Mouse (Mus musculus): ENCODE measurements at regions not wholly inside any gene's neighbourhood (a gene's known extent, or its start where the extent isn't known, plus 50 kb on each side); places are given as distances from the start of the nearest gene placed in this dataset.

DNA sequence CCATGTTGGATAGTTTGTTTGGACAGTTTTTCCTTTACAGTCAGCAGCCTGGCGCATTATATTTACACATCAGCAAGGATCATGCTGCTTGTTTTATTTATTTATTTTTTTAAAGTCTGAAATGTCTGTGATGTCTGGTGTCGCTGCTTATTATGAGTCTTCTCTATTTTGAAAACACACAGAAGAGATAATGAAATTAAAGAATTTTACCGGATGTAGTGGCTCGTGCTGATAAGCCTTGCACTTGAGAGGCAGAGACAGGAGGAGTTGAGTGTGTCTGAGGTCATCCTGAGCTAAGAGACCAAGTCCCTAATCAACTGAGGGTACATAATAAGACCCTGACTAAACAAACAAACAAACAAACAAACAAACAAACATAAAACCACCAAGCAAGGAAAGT lies 402.6 kb upstream of the Slc30a5 start:
- DNase-seq (ENCODE audit: low read depth in 1 of 2, low spot score in 2 of 2) = no peak
- WGBS = 89% methylated on average over 4 of the region's 4 CpGs
- H3K4me3 ChIP-seq (ENCODE audit: extremely low read depth, insufficient read depth, insufficient read length) = no peak overlapping the region

DNA sequence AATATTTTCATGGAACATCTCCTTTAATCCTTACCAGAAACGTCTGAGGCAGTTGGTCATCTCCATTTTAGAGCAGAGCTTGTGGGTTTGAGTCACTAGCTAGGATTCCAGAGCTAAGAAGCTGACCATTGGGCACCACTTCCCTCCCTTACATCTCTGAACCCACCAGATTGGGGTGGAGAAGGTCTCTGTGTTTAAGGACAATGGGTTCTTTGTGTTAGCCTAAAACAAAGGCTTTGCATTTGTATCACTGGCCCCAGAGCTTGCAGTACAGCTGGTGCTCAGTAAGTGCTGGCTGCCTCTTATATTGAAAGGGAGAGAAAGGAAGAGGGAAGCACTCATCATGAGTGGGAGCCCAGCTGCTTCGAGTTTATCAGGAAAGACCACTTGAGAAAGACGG lies 401.9 kb upstream of the Slc30a5 start:
- Histone ChIP-seq H3K27ac (ENCODE audit: insufficient read depth, low read length) (no peak overlapping the region), H3K4me1 (ENCODE audit: control insufficient read depth, insufficient read depth, insufficient read length) (no peaks in the 10 kb centered on the region), H3K4me3 (ENCODE audit: extremely low read depth, insufficient read depth, insufficient read length) (no peak overlapping the region), H3K27me3 (ENCODE audit: control insufficient read depth, insufficient read depth, low read length) (no peaks in the 10 kb centered on the region), H3K36me3 (ENCODE audit: control insufficient read depth, insufficient read depth, low read length) (no peaks in the 10 kb centered on the region)
- TF ChIP-seq CTCF (IDR thresholded peaks at IDR 0.05; ENCODE audit: extremely low read depth, insufficient read depth, insufficient read length, insufficient replicate concordance) (no peak), POLR2A (IDR thresholded peaks at IDR 0.05; ENCODE audit: low read depth, low read length) (no peak)
- 56% methylated on average over 3 of the region's 3 CpGs for WGBS
- no peak for DNase-seq (ENCODE audit: low read depth in 1 of 2, low spot score in 2 of 2)

More for the DNA sequence above, 402.6 kb upstream of the Slc30a5 start:
- Histone ChIP-seq H3K36me3 (ENCODE audit: control insufficient read depth, insufficient read depth, low read length) (no peaks in the 10 kb centered on the region), H3K27ac (ENCODE audit: insufficient read depth, low read length) (no peak overlapping the region), H3K27me3 (ENCODE audit: control insufficient read depth, insufficient read depth, low read length) (no peaks in the 10 kb centered on the region), H3K4me1 (ENCODE audit: control insufficient read depth, insufficient read depth, insufficient read length) (no peaks in the 10 kb centered on the region)
- no peak for TF ChIP-seq CTCF (IDR thresholded peaks at IDR 0.05; ENCODE audit: extremely low read depth, insufficient read depth, insufficient read length, insufficient replicate concordance)
- no peak for TF ChIP-seq POLR2A (IDR thresholded peaks at IDR 0.05; ENCODE audit: low read depth, low read length)

DNA sequence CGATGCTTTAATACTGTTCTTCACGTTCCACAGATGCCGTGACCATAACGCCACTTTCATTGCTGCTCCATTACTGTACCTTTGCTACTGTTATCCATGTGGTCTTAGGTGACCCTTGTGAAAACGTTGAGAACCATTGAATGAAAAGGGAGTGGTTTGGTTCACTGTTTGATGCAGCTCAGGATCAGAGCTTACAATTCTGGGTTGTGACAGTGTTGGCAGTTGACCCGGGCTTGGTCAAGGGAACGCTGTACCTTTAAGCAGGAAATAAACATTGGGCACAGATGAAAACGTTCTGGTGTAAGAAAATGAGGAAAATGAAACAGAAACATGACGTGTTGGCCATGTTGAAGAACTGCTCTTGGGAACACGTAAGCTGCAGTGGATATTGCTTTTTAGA lies 401.3 kb upstream of the Slc30a5 start:
- no peaks in the 10 kb centered on the region for H3K27me3 ChIP-seq (ENCODE audit: control insufficient read depth, insufficient read depth, low read length)
- 71% methylated on average over 10 of the region's 10 CpGs for WGBS
- H3K36me3 ChIP-seq (ENCODE audit: control insufficient read depth, insufficient read depth, low read length) = no peaks in the 10 kb centered on the region
- no peak for DNase-seq (ENCODE audit: low read depth in 1 of 2, low spot score in 2 of 2)
- no peak overlapping the region for H3K27ac ChIP-seq (ENCODE audit: insufficient read depth, low read length)
- no peak overlapping the region for H3K4me3 ChIP-seq (ENCODE audit: extremely low read depth, insufficient read depth, insufficient read length)
- H3K4me1 ChIP-seq (ENCODE audit: control insufficient read depth, insufficient read depth, insufficient read length) = no peaks in the 10 kb centered on the region
- no peak for TF ChIP-seq POLR2A (IDR thresholded peaks at IDR 0.05; ENCODE audit: low read depth, low read length)
- no peak for TF ChIP-seq CTCF (IDR thresholded peaks at IDR 0.05; ENCODE audit: extremely low read depth, insufficient read depth, insufficient read length, insufficient replicate concordance)

DNA sequence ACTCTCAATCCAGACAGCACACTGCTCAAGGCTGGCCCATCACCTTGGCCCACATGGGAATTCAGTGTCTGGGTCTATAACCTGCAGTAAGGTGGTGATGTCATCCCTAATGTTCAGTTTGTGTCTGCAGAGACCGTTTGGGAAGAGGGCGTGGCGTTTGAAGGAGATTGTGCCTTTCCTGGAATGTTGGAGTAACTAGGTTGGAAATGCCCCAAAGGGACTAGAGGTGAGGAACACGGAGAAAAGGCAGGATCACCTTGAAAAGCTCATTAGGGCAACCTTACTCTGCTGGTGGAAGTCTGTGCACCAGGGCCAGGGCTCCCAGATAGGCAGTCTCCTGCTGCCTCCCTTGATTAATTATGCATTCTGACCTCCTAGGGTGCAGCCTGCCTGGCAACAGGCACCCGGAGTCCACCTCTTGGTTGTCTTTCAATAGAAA lies 400.6 kb upstream of the Slc30a5 start:
- 66% methylated on average over 5 of the region's 5 CpGs for WGBS
- Histone ChIP-seq H3K4me1 (ENCODE audit: control insufficient read depth, insufficient read depth, insufficient read length) (no peaks in the 10 kb centered on the region), H3K36me3 (ENCODE audit: control insufficient read depth, insufficient read depth, low read length) (no peaks in the 10 kb centered on the region), H3K27ac (ENCODE audit: insufficient read depth, low read length) (no peak overlapping the region), H3K4me3 (ENCODE audit: extremely low read depth, insufficient read depth, insufficient read length) (no peak overlapping the region), H3K27me3 (ENCODE audit: control insufficient read depth, insufficient read depth, low read length) (no peaks in the 10 kb centered on the region)
- DNase-seq (ENCODE audit: low read depth in 1 of 2, low spot score in 2 of 2) = no peak
- TF ChIP-seq CTCF (IDR thresholded peaks at IDR 0.05; ENCODE audit: extremely low read depth, insufficient read depth, insufficient read length, insufficient replicate concordance) (no peak), POLR2A (IDR thresholded peaks at IDR 0.05; ENCODE audit: low read depth, low read length) (no peak)

DNA sequence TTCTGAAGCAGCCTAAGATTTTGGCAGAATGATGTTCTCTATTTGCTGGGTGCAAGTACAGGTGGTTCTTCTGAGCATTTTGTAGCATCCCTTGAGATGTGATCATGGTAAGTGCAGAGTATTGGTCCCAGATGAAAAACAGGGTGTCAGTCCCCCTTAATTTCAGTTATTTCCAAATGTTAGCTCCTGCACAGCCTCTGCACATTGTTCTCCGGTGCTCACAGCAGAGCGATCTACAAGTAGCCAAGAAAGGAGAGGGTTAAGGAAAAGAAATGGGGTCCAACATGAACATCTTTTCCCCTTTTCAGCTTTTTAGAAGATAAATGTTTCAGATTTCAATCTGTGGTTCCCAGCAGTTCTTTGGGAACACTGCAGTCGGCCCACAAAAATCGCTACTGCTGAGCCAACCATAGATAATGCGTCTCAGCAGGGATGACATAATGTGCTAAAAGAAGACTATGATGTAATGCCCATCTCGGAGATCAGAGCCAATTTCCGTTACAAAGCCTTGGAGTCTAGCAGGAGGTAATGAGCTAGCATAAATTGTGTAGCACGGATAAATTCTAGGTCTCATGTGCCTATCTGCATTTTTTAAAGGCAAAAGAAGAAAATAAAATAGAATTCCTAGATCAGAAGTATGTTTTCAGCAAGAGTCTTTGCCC lies 400.1 kb upstream of the Slc30a5 start:
- no peak for DNase-seq (ENCODE audit: low read depth in 1 of 2, low spot score in 2 of 2)
- no peak for TF ChIP-seq POLR2A (IDR thresholded peaks at IDR 0.05; ENCODE audit: low read depth, low read length)
- no peak for TF ChIP-seq CTCF (IDR thresholded peaks at IDR 0.05; ENCODE audit: extremely low read depth, insufficient read depth, insufficient read length, insufficient replicate concordance)
- H3K27ac ChIP-seq (ENCODE audit: insufficient read depth, low read length) = no peak overlapping the region

DNA sequence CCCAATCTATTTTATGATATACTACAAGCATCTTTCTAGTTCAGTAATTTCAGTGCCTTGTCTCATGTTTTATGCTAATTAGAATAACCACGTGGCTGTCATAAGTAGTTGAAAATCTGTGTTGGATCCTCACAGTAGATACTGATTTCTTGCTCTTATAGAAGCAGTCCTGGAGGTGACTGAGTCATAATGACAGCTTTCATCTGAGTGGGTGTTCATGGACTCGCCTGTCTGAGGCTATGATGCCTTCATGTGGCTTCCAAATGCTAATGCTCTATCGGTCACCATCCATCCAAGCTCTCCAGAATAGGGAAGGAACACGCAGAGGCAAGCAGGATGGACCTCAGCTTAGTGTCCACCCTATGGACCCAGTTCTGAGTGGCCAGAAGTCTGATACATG lies 396.6 kb upstream of the Slc30a5 start:
- DNase-seq (ENCODE audit: low read depth in 1 of 2, low spot score in 2 of 2) = no peak
- Histone ChIP-seq H3K4me3 (ENCODE audit: extremely low read depth, insufficient read depth, insufficient read length) (no peak overlapping the region), H3K4me1 (ENCODE audit: control insufficient read depth, insufficient read depth, insufficient read length) (no peaks in the 10 kb centered on the region), H3K27ac (ENCODE audit: insufficient read depth, low read length) (no peak overlapping the region), H3K27me3 (ENCODE audit: control insufficient read depth, insufficient read depth, low read length) (no peaks in the 10 kb centered on the region), H3K36me3 (ENCODE audit: control insufficient read depth, insufficient read depth, low read length) (no peaks in the 10 kb centered on the region)
- no peak for TF ChIP-seq POLR2A (IDR thresholded peaks at IDR 0.05; ENCODE audit: low read depth, low read length)
- TF ChIP-seq CTCF (IDR thresholded peaks at IDR 0.05; ENCODE audit: extremely low read depth, insufficient read depth, insufficient read length, insufficient replicate concordance) = no peak
- 83% methylated on average over 4 of the region's 4 CpGs for WGBS

More for the DNA sequence above, 400.1 kb upstream of the Slc30a5 start:
- Histone ChIP-seq H3K36me3 (ENCODE audit: control insufficient read depth, insufficient read depth, low read length) (no peaks in the 10 kb centered on the region), H3K4me1 (ENCODE audit: control insufficient read depth, insufficient read depth, insufficient read length) (no peaks in the 10 kb centered on the region), H3K27me3 (ENCODE audit: control insufficient read depth, insufficient read depth, low read length) (no peaks in the 10 kb centered on the region), H3K4me3 (ENCODE audit: extremely low read depth, insufficient read depth, insufficient read length) (no peak overlapping the region)
- 78% methylated on average over 8 of the region's 8 CpGs for WGBS

DNA sequence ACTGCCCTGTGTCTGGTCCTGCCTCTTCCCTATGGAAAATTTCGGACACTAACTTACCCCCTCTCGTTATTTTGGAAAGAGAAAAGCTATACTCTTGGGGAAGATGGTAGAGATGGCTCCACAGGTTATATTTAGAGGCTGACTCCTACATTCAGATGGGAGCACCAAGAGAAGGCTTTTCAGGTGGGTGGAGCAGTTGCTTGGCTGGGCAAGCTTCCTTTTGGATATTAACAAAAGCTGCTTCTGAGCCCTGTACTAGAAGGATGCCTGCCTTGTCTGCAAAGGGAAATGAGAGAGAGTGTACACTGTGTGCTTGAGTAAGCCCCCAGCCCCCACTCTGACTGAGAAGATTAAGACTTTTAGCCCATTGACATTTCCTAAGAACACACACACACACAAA lies 392.1 kb upstream of the Slc30a5 start:
- TF ChIP-seq CTCF (IDR thresholded peaks at IDR 0.05; ENCODE audit: extremely low read depth, insufficient read depth, insufficient read length, insufficient replicate concordance) = no peak
- no peak for TF ChIP-seq POLR2A (IDR thresholded peaks at IDR 0.05; ENCODE audit: low read depth, low read length)
- Histone ChIP-seq H3K27me3 (ENCODE audit: control insufficient read depth, insufficient read depth, low read length) (no peaks in the 10 kb centered on the region), H3K36me3 (ENCODE audit: control insufficient read depth, insufficient read depth, low read length) (no peaks in the 10 kb centered on the region), H3K27ac (ENCODE audit: insufficient read depth, low read length) (no peak overlapping the region), H3K4me3 (ENCODE audit: extremely low read depth, insufficient read depth, insufficient read length) (no peak overlapping the region), H3K4me1 (ENCODE audit: control insufficient read depth, insufficient read depth, insufficient read length) (no peaks in the 10 kb centered on the region)
- DNase-seq (ENCODE audit: low read depth in 1 of 2, low spot score in 2 of 2) = no peak
- WGBS = 82% methylated on average over 2 of the region's 2 CpGs

Data from spleen, adult 2 months (tissue).